In genomic region chr6:37895646-37896435, GRCm38 (mm10) we compare ENCODE assay signal across 8 mouse cellular contexts. TPM values are rescaled to one million over a fixed set of nuclear protein-coding genes. Genes with fewer than 3 reads are reported as not detected.
A peak's percentile ranks its signal among the peaks of the same experiment; 100 is the strongest.
DNase-seq lines count a peak whose midpoint lies in the region; ATAC-seq lines count a peak whose summit lies in the region.

No protein-coding gene starts in this region.

- no peak overlapping the region for H3K27ac ChIP-seq in midbrain, embryonic 11.5 days (ENCODE audit: low read depth, low read length)
- H3K27ac ChIP-seq in midbrain, embryonic 10.5 days (replicated peaks) = no peak overlapping the region
- no peak overlapping the region; the same call in 1 of the 2 replicates for H3K27ac ChIP-seq in intestine, embryonic 16.5 days (ENCODE audit: low read length)
- H3K27ac ChIP-seq in limb, embryonic 15.5 days = peak overlapping the region; percentile 72

- H3K9me3 ChIP-seq in midbrain, embryonic 11.5 days (ENCODE audit: control insufficient read depth, low read length) = peaks cover 8% of the 10 kb centered on the region; the same call in 1 of the 2 replicates
- H3K9me3 ChIP-seq in midbrain, embryonic 10.5 days (replicated peaks) = peaks cover 40% of the 10 kb centered on the region
- H3K9me3 ChIP-seq in intestine, embryonic 16.5 days (ENCODE audit: control insufficient read depth, low read length) = no peaks in the 10 kb centered on the region; the same call in 1 of the 2 replicates
- no peaks in the 10 kb centered on the region for H3K9me3 ChIP-seq in limb, embryonic 15.5 days

- peaks cover 5% of the 10 kb centered on the region for H3K36me3 ChIP-seq in midbrain, embryonic 11.5 days (ENCODE audit: control insufficient read depth, insufficient read depth, low read length)
- peaks cover 44% of the 10 kb centered on the region for H3K36me3 ChIP-seq in midbrain, embryonic 10.5 days
- H3K36me3 ChIP-seq in intestine, embryonic 16.5 days (ENCODE audit: control insufficient read depth, insufficient read depth, low read length) = no peaks in the 10 kb centered on the region
- H3K36me3 ChIP-seq in limb, embryonic 15.5 days = 0 out of 2 replicates have a peak, but pooled peaks cover 6% of the 10 kb centered on the region

- 76% methylated on average over 5 of the region's 5 CpGs for WGBS in midbrain, embryonic 11.5 days
- 88% methylated on average over 5 of the region's 5 CpGs for WGBS in midbrain, embryonic 10.5 days
- 75% methylated on average over 5 of the region's 5 CpGs for WGBS in intestine, embryonic 16.5 days
- WGBS in limb, embryonic 15.5 days = 61% methylated on average over 5 of the region's 5 CpGs

- no peak overlapping the region for H3K9ac ChIP-seq in midbrain, embryonic 11.5 days (ENCODE audit: low read length)
- H3K9ac ChIP-seq in intestine, embryonic 16.5 days (ENCODE audit: low read depth, low read length) = no peak overlapping the region
- H3K9ac ChIP-seq in limb, embryonic 15.5 days = no peak overlapping the region

- no peak for DNase-seq in midbrain, embryonic 11.5 days (ENCODE audit: low spot score, missing footprints)
- DNase-seq in midbrain, embryonic 10.5 days (ENCODE audit: low spot score) = no peak
- DNase-seq in adrenal gland, postnatal 10 days = peak; percentile 60
- peak; percentile 32 for DNase-seq in frontal cortex, postnatal 10 days (ENCODE audit: low spot score in 2 of 2)
- DNase-seq in right cerebral cortex, adult 2 months (ENCODE audit: low spot score in 2 of 2) = peak; percentile 13 to 15
- DNase-seq in embryo, embryonic 10 days (ENCODE audit: low spot score) = no peak

- H3K4me2 ChIP-seq in midbrain, embryonic 11.5 days = no peak overlapping the region
- no peak overlapping the region for H3K4me2 ChIP-seq in intestine, embryonic 16.5 days (ENCODE audit: low read depth, low read length)
- H3K4me2 ChIP-seq in limb, embryonic 15.5 days = no peak overlapping the region

- H3K4me1 ChIP-seq in midbrain, embryonic 11.5 days (ENCODE audit: control insufficient read depth, insufficient read depth, low read length) = no peaks in the 10 kb centered on the region
- H3K4me1 ChIP-seq in midbrain, embryonic 10.5 days = no peaks in the 10 kb centered on the region
- peaks cover 8% of the 10 kb centered on the region; the same call in 1 of the 2 replicates for H3K4me1 ChIP-seq in intestine, embryonic 16.5 days (ENCODE audit: control insufficient read depth, insufficient read depth, low read length)
- H3K4me1 ChIP-seq in limb, embryonic 15.5 days = peaks cover 8% of the 10 kb centered on the region

- peak; percentile 42; the same call in 1 of the 2 replicates for ATAC-seq in midbrain, embryonic 11.5 days (ENCODE audit: low FRiP score)
- ATAC-seq in intestine, embryonic 16.5 days = peak; percentile 63
- peak; percentile 79 for ATAC-seq in limb, embryonic 15.5 days (ENCODE audit: insufficient number of reproducible peaks, low FRiP score, low TSS enrichment, low read depth)

- H3K27me3 ChIP-seq in midbrain, embryonic 11.5 days (ENCODE audit: control insufficient read depth, insufficient read depth, low read length) = no peaks in the 10 kb centered on the region
- H3K27me3 ChIP-seq in midbrain, embryonic 10.5 days (ENCODE audit: low read depth, poor library complexity, severe bottlenecking) = no peaks in the 10 kb centered on the region
- no peaks in the 10 kb centered on the region for H3K27me3 ChIP-seq in intestine, embryonic 16.5 days (replicated peaks; ENCODE audit: control insufficient read depth, insufficient read depth, low read length)
- H3K27me3 ChIP-seq in limb, embryonic 15.5 days = no peaks in the 10 kb centered on the region

- no peak overlapping the region for H3K4me3 ChIP-seq in midbrain, embryonic 11.5 days (ENCODE audit: low read depth, low read length)
- H3K4me3 ChIP-seq in midbrain, embryonic 10.5 days = no peak overlapping the region
- no peak overlapping the region for H3K4me3 ChIP-seq in intestine, embryonic 16.5 days (ENCODE audit: low read length)
- no peak overlapping the region for H3K4me3 ChIP-seq in limb, embryonic 15.5 days

RNA-seq across cellular contexts. Expression of gene Trim24, which starts 25.2 kb away (rescaled TPM):
- 45.5 and 47.0 TPM in 2 replicates for polyA plus RNA-seq in midbrain, embryonic 11.5 days (2014; fragmentation: Nextera tagmentation; extraction: Ambion mirVana)
- polyA plus RNA-seq in midbrain, embryonic 10.5 days (2016; fragmentation: Nextera tagmentation; extraction: Ambion mirVana) = 21.5 and 25.2 TPM in 2 replicates
- total RNA-seq in adrenal gland, postnatal 10 days (2021) = 10 to 100 TPM; 39.2 to 49.9 TPM
- polyA plus RNA-seq in intestine, embryonic 16.5 days (2015; fragmentation: Nextera tagmentation; extraction: Ambion mirVana) = 6.0 and 6.1 TPM in 2 replicates
- polyA plus RNA-seq in limb, embryonic 15.5 days (2015; fragmentation: Nextera tagmentation; extraction: Ambion mirVana) = 8.1 and 10.7 TPM in 2 replicates

Comparison
In these comparisons a context has a peak if more than half of its experiments do, and no peak if none do; other contexts are left out.
1. DNase-seq: peak in adrenal gland, postnatal 10 days (single experiment), frontal cortex, postnatal 10 days (2 of 2) and right cerebral cortex, adult 2 months (2 of 2); none in midbrain, embryonic 11.5 days (single experiment), midbrain, embryonic 10.5 days (single experiment) and embryo, embryonic 10 days (single experiment).
2. Peak in every context shown above with its lines, with median percentiles within 50 percentile points of each other: ATAC-seq.